Mouse (Mus musculus) liver, embryonic 15.5 days (tissue): ENCODE measurements around the gene Dlg1. TPM values are rescaled to one million over a fixed set of nuclear protein-coding genes. Genes with fewer than 3 reads are reported as not detected.
"Not testable (repeated sequence)": the region's sequence is repeated elsewhere in the genome, so short reads cannot be mapped to it uniquely, and the experiment has no call there.

Experiments
- ATAC-seq: fragments of 200-750 bp; cut with Nextera tagmentation; 2 replicates; pipeline ENCODE4 v1.8.0; 2017; ENCODE audit warnings: moderate number of reproducible peaks, mild to moderate bottlenecking, moderate library complexity; ENCODE audit not compliant: insufficient read depth
- H3K27ac ChIP-seq: fragments of 300-500 bp; sonication (generic); replicated peaks from 2 replicates; pipeline ENCODE4 v1.5.1; 2015; ENCODE audit warnings: mild to moderate bottlenecking, inconsistent platforms
- H3K27me3 ChIP-seq: fragments of 300-500 bp; sonication (generic); 2 replicates; pipeline ENCODE4 v1.6.1; 2015; ENCODE audit warnings: mild to moderate bottlenecking, inconsistent platforms
- H3K36me3 ChIP-seq: fragments of 300-500 bp; sonication (generic); replicated peaks from 2 replicates; pipeline ENCODE4 v1.6.1; 2015; ENCODE audit warnings: moderate library complexity, mild to moderate bottlenecking, inconsistent platforms
- H3K4me1 ChIP-seq: fragments of 300-500 bp; sonication (generic); replicated peaks from 2 replicates; pipeline ENCODE4 v1.6.1; 2015; ENCODE audit warnings: inconsistent platforms
- H3K4me2 ChIP-seq: fragments of 300-500 bp; sonication (generic); 2 replicates; pipeline ENCODE4 v1.6.1; 2015; ENCODE audit warnings: moderate library complexity, mild to moderate bottlenecking, inconsistent platforms
- H3K4me3 ChIP-seq: fragments of 300-500 bp; sonication (generic); replicated peaks from 2 replicates; pipeline ENCODE4 v1.5.1; 2015; ENCODE audit warnings: mild to moderate bottlenecking, inconsistent platforms
- H3K9ac ChIP-seq: fragments of 300-500 bp; sonication (generic); 2 replicates; pipeline ENCODE4 v1.6.1; 2015; ENCODE audit warnings: moderate library complexity, mild to moderate bottlenecking, inconsistent platforms
- H3K9me3 ChIP-seq: fragments of 300-500 bp; sonication (generic); replicated peaks from 2 replicates; pipeline ENCODE4 v1.6.1; 2016; ENCODE audit warnings: inconsistent platforms
- WGBS: fragments of 180-500 bp; shearing (Covaris S2); methylation state at CpG from one replicate; pipeline ENCODE4 v1.1.7; 2015; ENCODE audit warnings: mixed read lengths; ENCODE audit not compliant: insufficient replicate concordance; 5-methylcytosine and 5-hydroxymethylcytosine counted together
- polyA plus RNA-seq: library from polyadenylated mRNA; unstranded; fragments of >200 nt; fragmentation: Nextera tagmentation; extraction: Ambion mirVana; gene quantifications from 2 replicates; pipeline ENCODE4 v1.2.1, GENCODE M21; 2015

The Dlg1 gene
- polyA plus RNA-seq, 1 experiment from 2014 or later = 6.6 TPM

DNA sequence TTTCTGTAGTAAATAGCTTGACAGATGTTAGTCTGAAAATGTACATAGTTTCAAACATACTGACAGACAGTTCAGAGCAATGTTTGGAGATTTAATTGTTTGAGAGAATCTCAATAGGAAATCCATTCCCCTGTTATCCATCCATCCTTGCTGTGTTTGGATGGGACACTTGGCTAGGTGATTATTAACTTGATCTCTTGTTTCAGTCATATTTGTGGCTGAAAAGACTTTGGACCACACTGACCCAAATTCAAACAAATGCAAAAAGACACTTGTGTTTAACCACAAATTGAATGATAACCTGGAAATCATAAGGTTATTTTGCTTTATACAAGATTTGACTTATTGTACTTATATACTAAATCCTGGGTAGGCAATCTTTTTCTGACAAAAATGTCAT is 24.5 kb downstream of the Dlg1 start:
- H3K4me3 ChIP-seq = no peak overlapping the region
- H3K9me3 ChIP-seq = no peaks in the 10 kb centered on the region
- H3K4me1 ChIP-seq = peaks cover 8% of the 10 kb centered on the region; the same call in 1 of the 2 replicates
- H3K9ac ChIP-seq = no peak overlapping the region
- no peaks in the 10 kb centered on the region for H3K27me3 ChIP-seq
- no peak overlapping the region for H3K4me2 ChIP-seq
- no peak for ATAC-seq
- peaks cover 6% of the 10 kb centered on the region; the same call in 1 of the 2 replicates for H3K36me3 ChIP-seq
- H3K27ac ChIP-seq = no peak overlapping the region

DNA sequence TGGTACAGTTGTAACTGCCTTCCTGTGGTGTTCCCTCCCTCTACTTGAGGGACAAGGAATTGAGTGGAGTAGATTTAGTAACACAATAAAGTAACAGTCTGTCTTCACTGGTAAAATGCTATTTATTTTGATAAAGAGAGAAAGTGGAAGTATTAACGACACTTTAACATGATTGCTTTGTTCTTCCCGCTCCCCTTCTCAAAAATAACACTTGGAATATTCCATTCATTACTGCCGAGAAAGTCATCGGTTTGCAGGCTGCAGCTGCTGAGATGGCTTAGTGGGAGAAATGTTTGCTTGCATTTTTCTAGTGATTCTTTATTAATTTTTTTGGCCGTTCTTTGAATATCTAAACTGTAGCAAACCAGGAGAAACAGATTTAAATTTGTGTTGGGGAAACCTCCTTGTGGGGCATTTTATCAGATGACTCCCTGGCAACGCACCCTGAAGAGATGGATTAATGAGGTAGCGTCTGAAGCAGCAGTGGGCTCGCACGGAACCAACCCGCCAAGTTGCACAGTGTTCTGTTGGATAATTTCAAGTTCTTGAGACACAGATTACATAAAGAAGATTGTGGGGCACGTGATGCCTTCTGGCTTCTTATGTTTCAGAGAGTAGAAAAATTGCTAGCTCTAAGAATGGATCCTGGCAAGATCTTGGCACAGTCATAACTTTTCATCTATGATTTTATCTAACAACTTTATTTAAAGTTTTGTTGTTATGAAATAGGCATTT is 32.2 kb downstream of the Dlg1 start:
- peaks cover 8% of the 10 kb centered on the region for H3K4me1 ChIP-seq
- H3K9ac ChIP-seq = no peak overlapping the region
- WGBS = 67% methylated on average over 11 of the region's 11 CpGs
- no peak overlapping the region for H3K27ac ChIP-seq
- no peak overlapping the region for H3K4me2 ChIP-seq
- ATAC-seq = no peak
- H3K36me3 ChIP-seq = no peaks in the 10 kb centered on the region
- no peaks in the 10 kb centered on the region for H3K9me3 ChIP-seq
- H3K27me3 ChIP-seq = no peaks in the 10 kb centered on the region
- H3K4me3 ChIP-seq = no peak overlapping the region

DNA sequence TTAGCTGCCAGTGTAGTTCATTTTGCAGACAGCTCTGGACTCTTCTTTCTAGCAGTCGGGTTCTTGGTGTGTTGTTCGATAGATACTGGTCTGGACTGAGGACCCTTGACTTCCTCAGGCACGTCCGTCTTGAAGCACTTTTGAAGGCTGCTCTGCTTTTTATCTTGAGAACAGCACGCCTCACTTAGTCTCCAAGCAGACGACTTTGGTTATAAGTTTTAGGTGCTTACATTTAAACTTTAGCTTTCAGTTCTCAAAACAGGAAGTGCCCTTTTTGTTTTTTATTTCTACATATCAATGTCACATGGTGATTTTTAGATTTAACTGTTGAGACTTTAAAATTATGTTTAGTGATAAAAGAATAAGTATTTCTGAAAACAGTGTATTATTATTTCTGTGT is 33.1 kb downstream of the Dlg1 start:
- Histone ChIP-seq H3K4me2 (no peak overlapping the region), H3K27ac (no peak overlapping the region), H3K36me3 (no peaks in the 10 kb centered on the region), H3K4me1 (peaks cover 8% of the 10 kb centered on the region), H3K27me3 (no peaks in the 10 kb centered on the region), H3K9ac (no peak overlapping the region), H3K4me3 (no peak overlapping the region), H3K9me3 (no peaks in the 10 kb centered on the region)
- WGBS = 16% methylated on average over 6 of the region's 6 CpGs
- ATAC-seq = no peak

DNA sequence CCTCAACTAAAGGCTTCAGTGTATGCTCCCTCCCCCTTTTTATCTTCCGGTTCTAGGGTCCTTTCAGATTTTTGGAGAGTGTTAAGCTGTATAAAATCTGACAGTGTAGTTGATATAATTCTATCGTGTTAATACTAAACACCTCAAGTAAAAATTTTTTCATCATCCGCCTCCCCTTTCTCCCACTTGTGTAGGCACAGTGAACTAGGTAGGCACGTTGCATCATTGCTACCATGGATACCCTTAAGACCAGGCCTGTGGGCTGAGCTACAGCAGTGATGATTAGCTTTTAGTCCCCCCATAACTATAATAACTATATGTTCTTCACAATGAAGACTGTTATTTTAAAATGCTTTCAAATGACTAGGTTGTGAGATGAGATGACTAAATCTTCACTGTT is 34.1 kb downstream of the Dlg1 start:
- no peak overlapping the region for H3K27ac ChIP-seq
- H3K4me3 ChIP-seq = no peak overlapping the region
- WGBS = 70% methylated on average over 4 of the region's 4 CpGs
- H3K27me3 ChIP-seq = no peaks in the 10 kb centered on the region
- no peak overlapping the region for H3K9ac ChIP-seq
- peaks cover 8% of the 10 kb centered on the region for H3K4me1 ChIP-seq
- H3K9me3 ChIP-seq = no peaks in the 10 kb centered on the region
- no peaks in the 10 kb centered on the region for H3K36me3 ChIP-seq
- no peak overlapping the region for H3K4me2 ChIP-seq
- no peak for ATAC-seq

GRCm38 (mm10) chr16:31705213-31705612 is 42.0 kb downstream of the Dlg1 start:
- Histone ChIP-seq H3K27me3 (no peaks in the 10 kb centered on the region), H3K4me1 (peaks cover 7% of the 10 kb centered on the region; the same call in 1 of the 2 replicates), H3K4me2 (no peak overlapping the region), H3K36me3 (no peaks in the 10 kb centered on the region), H3K4me3 (no peak overlapping the region), H3K9ac (no peak overlapping the region), H3K9me3 (no peaks in the 10 kb centered on the region), H3K27ac (no peak overlapping the region)
- no peak for ATAC-seq
- 15% methylated on average over 2 of the region's 2 CpGs for WGBS

DNA sequence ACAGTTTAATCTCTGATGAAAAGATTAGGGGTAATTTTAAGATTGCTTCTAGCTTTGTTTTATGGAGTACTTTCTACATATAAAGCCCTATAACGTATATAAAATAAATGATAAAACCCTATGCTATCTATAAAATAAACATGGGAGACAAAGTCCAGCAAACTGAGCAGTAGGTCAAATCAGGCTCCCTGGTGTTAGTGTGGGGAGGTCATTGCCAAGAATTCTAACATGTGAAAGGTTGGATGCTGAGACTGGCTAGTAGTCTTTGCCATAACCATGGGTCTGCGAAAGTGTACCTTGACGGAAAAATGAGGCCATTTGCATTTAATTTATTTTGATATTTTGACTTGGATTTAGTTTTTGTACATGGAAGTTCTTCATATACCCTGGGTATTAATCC is 42.7 kb downstream of the Dlg1 start:
- ATAC-seq = no peak
- Histone ChIP-seq H3K4me2 (no peak overlapping the region), H3K9ac (no peak overlapping the region)

GRCm38 (mm10) chr16:31707326-31707725 is 44.1 kb downstream of the Dlg1 start:
- H3K4me2 ChIP-seq = no peak overlapping the region
- no peaks in the 10 kb centered on the region for H3K9me3 ChIP-seq
- H3K4me3 ChIP-seq = no peak overlapping the region
- peaks cover 7% of the 10 kb centered on the region; the same call in 1 of the 2 replicates for H3K4me1 ChIP-seq
- ATAC-seq = no peak
- no peak overlapping the region for H3K27ac ChIP-seq
- H3K27me3 ChIP-seq = no peaks in the 10 kb centered on the region
- WGBS = 59% methylated on average over 3 of the region's 3 CpGs
- H3K9ac ChIP-seq = no peak overlapping the region
- no peaks in the 10 kb centered on the region for H3K36me3 ChIP-seq

More for the DNA sequence above, 42.7 kb downstream of the Dlg1 start:
- no peaks in the 10 kb centered on the region for H3K27me3 ChIP-seq
- no peaks in the 10 kb centered on the region for H3K9me3 ChIP-seq
- no peak overlapping the region for H3K27ac ChIP-seq
- WGBS = 84% methylated on average over 3 of the region's 3 CpGs
- H3K4me1 ChIP-seq = peaks cover 7% of the 10 kb centered on the region; the same call in 1 of the 2 replicates
- H3K36me3 ChIP-seq = no peaks in the 10 kb centered on the region
- H3K4me3 ChIP-seq = no peak overlapping the region

DNA sequence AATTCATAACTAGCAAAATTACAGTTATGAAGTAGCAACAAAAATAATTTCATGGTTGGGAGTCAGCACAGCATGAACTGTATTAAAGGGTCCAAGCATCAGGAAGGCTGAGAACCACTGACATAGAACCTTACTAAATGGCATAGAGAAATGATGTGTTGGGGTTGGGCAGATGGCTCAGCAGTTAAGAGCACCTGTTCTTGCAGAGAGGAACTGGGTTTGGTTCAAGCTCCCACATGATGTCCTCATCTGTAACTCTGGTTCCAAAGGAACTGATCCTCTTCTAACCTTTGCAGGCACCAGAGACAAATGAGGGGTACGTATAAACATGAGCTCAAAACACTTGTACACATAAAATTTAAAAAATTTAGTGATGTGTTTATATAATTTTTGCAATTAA is 59.7 kb downstream of the Dlg1 start:
- H3K4me3 ChIP-seq = no peak overlapping the region
- H3K9ac ChIP-seq = no peak overlapping the region
- WGBS = 78% methylated on average over 1 of the region's 1 CpGs
- H3K9me3 ChIP-seq = no peaks in the 10 kb centered on the region
- no peak overlapping the region for H3K27ac ChIP-seq
- H3K4me2 ChIP-seq = no peak overlapping the region
- ATAC-seq = no peak
- no peaks in the 10 kb centered on the region for H3K4me1 ChIP-seq
- no peaks in the 10 kb centered on the region for H3K27me3 ChIP-seq
- no peaks in the 10 kb centered on the region for H3K36me3 ChIP-seq

- no peaks in the 10 kb centered on the region for H3K27me3 ChIP-seq
- H3K9ac ChIP-seq = no peak overlapping the region
- H3K27ac ChIP-seq = no peak overlapping the region
- H3K36me3 ChIP-seq = no peaks in the 10 kb centered on the region
- H3K4me3 ChIP-seq = no peak overlapping the region
- no peaks in the 10 kb centered on the region for H3K9me3 ChIP-seq
- 22% methylated on average over 1 of the region's 1 CpGs for WGBS
- H3K4me2 ChIP-seq = no peak overlapping the region
- no peak for ATAC-seq
- no peaks in the 10 kb centered on the region for H3K4me1 ChIP-seq
Measured at GRCm38 (mm10) chr16:31724121-31724520, 60.9 kb downstream of the Dlg1 start.

- H3K9me3 ChIP-seq = no peaks in the 10 kb centered on the region
- no peak overlapping the region for H3K27ac ChIP-seq
- no peak overlapping the region for H3K4me3 ChIP-seq
- no peaks in the 10 kb centered on the region for H3K36me3 ChIP-seq
- no peak overlapping the region for H3K4me2 ChIP-seq
- ATAC-seq = no peak
- no peaks in the 10 kb centered on the region for H3K4me1 ChIP-seq
- H3K9ac ChIP-seq = no peak overlapping the region
- H3K27me3 ChIP-seq = no peaks in the 10 kb centered on the region
- 66% methylated on average over 4 of the region's 4 CpGs for WGBS
Measured at GRCm38 (mm10) chr16:31724818-31725217, 61.6 kb downstream of the Dlg1 start.

DNA sequence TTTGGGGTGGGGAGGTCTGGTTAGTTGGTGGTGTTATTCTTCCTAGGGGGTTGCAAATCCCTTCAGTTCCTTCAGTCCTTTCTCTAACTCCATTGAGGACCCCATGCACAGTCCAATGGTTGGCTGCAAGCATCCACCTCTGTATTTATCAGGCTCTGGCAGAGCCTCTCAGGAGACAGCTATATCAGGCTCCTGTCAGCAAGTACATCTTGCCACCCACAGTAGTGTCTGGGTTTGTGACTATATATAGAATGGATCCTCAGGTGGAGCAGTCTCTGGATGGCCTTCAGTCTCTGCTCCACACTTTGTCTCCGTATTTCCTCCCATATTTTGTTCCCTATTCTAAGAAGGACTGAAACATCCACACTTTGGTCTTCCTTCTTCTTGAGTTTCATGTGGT is 67.7 kb downstream of the Dlg1 start:
- not testable (repeated sequence) for H3K27me3 ChIP-seq, H3K4me3 ChIP-seq, H3K4me2 ChIP-seq, H3K9ac ChIP-seq, ATAC-seq, H3K27ac ChIP-seq, H3K36me3 ChIP-seq, H3K4me1 ChIP-seq, H3K9me3 ChIP-seq
- 89% methylated on average over 1 of the region's 1 CpGs for WGBS

- WGBS = 76% methylated on average over 4 of the region's 4 CpGs
- Histone ChIP-seq H3K27me3 (no peaks in the 10 kb centered on the region), H3K27ac (no peak overlapping the region), H3K4me2 (no peak overlapping the region), H3K4me1 (peaks cover 3% of the 10 kb centered on the region; the same call in 1 of the 2 replicates), H3K36me3 (no peaks in the 10 kb centered on the region), H3K4me3 (no peak overlapping the region), H3K9ac (no peak overlapping the region), H3K9me3 (no peaks in the 10 kb centered on the region)
- no peak for ATAC-seq
Measured at GRCm38 (mm10) chr16:31737081-31737480, 73.8 kb downstream of the Dlg1 start.
